Comparison of ENCODE assay signal across 11 mouse cellular contexts in the genomic region with DNA sequence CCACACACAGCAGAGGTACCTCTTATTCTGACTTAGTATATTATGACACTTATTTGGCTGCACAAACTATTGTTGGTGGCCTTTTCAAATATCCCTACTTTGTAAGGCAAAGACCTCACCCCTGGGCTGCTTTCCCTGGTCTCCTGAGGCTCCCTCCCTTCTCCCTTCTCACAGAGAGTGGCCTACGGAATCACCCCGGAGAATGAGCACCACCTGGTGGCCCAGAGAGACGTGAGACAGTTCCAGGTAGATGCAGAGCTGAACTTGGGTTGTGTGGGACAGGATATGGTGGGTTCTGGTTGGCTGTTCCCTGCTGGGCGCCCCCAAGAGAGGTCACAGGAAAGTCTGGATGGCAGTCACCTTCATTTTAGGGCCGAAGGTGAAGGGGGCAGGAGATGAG. TPM values are rescaled to one million over a fixed set of nuclear protein-coding genes. Genes with fewer than 3 reads are reported as not detected.
DNase-seq lines count a peak whose midpoint lies in the region; ATAC-seq and TF ChIP-seq lines count a peak whose summit lies in the region.
"Had no signal": no experiment of that assay in that cellular context is flagged by ENCODE, and none has a peak within 500 bp of the region (broad histone marks: within the 10 kb centered on the region; RNA-seq: fewer than 3 reads in every experiment).

No protein-coding gene starts in this region.

- DNase-seq in forebrain, postnatal 0 days: peak; percentile 29
- DNase-seq in testis, postnatal 14 days (ENCODE audit: low spot score): no peak
- DNase-seq in frontal cortex, postnatal 36 days (ENCODE audit: low spot score in 2 of 2): peak; percentile 42 to 64
- DNase-seq in left cerebral cortex, postnatal 14 days (ENCODE audit: low spot score in 2 of 2): peak; percentile 59 to 74
- DNase-seq in retina, postnatal 7 days (ENCODE audit: low read depth, low spot score): peak; percentile 53
- DNase-seq in c-Kit-positive CD71-positive TER-119-positive erythroid progenitor cells, embryonic 14.5 days (ENCODE audit: low spot score): no peak

- H3K9ac ChIP-seq in forebrain, postnatal 0 days: no peak overlapping the region
- no peak overlapping the region for H3K9ac ChIP-seq in forebrain, embryonic 16.5 days (replicated peaks; ENCODE audit: low read depth, low read length)

- H3K4me2 ChIP-seq in forebrain, postnatal 0 days (ENCODE audit: low read depth): no peak overlapping the region
- no peak overlapping the region for H3K4me2 ChIP-seq in forebrain, embryonic 16.5 days (ENCODE audit: low read length)

- intact Hi-C loops in left cerebral cortex, postnatal 14 days (cut with DNase I): loop anchor here (1.0 to 5.0 kb wide), 2 partner anchors 115 to 179 kb away; no protein-coding TSS in a partner anchor

- no peak overlapping the region for H3K27ac ChIP-seq in forebrain, postnatal 0 days (ENCODE audit: low read depth, low read length)
- no peak overlapping the region for H3K27ac ChIP-seq in forebrain, embryonic 16.5 days (ENCODE audit: low read length)
- H3K27ac ChIP-seq in testis, adult 2 months (ENCODE audit: control insufficient read depth, insufficient read depth, low read depth, low read length): no peak overlapping the region

- H3K27me3 ChIP-seq in forebrain, postnatal 0 days (ENCODE audit: insufficient read depth, low read length): no peaks in the 10 kb centered on the region
- no peaks in the 10 kb centered on the region for H3K27me3 ChIP-seq in forebrain, embryonic 16.5 days (replicated peaks; ENCODE audit: control insufficient read depth, insufficient read depth, low read length)
- no peaks in the 10 kb centered on the region for H3K27me3 ChIP-seq in testis, adult 2 months (ENCODE audit: control insufficient read depth, insufficient read depth, low read length)

- peak; percentile 71 for TF ChIP-seq CTCF in forebrain, postnatal 0 days (IDR thresholded peaks at IDR 0.05; ENCODE audit: low read depth)
- TF ChIP-seq CTCF in testis, adult 2 months (IDR thresholded peaks at IDR 0.05; ENCODE audit: control insufficient read depth, insufficient read depth, insufficient replicate concordance, low read depth, low read length): peak; percentile 43; the same call in 1 of the 2 replicates

- no peak for ATAC-seq in forebrain, postnatal 0 days
- no peak for ATAC-seq in forebrain, embryonic 16.5 days

- 33% methylated on average over 5 of the region's 5 CpGs for WGBS in forebrain, postnatal 0 days
- 24% methylated on average over 5 of the region's 5 CpGs for WGBS in forebrain, embryonic 16.5 days

- H3K4me3 ChIP-seq in forebrain, postnatal 0 days (ENCODE audit: low read depth, low read length): no peak overlapping the region
- H3K4me3 ChIP-seq in forebrain, embryonic 16.5 days (replicated peaks; ENCODE audit: low read length): no peak overlapping the region
- no peak overlapping the region for H3K4me3 ChIP-seq in testis, adult 2 months (ENCODE audit: control insufficient read depth, low read depth, low read length)
- H3K4me3 ChIP-seq: myocyte had no signal

- no peaks in the 10 kb centered on the region for H3K9me3 ChIP-seq in forebrain, postnatal 0 days (ENCODE audit: low read length)
- H3K9me3 ChIP-seq in forebrain, embryonic 16.5 days (ENCODE audit: control insufficient read depth, low read length): no peaks in the 10 kb centered on the region

- no peak for TF ChIP-seq POLR2A in testis, adult 2 months (IDR thresholded peaks at IDR 0.05; ENCODE audit: control insufficient read depth, low read depth, low read length)

- no peaks in the 10 kb centered on the region for H3K4me1 ChIP-seq in forebrain, postnatal 0 days (ENCODE audit: insufficient read depth)
- H3K4me1 ChIP-seq in forebrain, embryonic 16.5 days (replicated peaks; ENCODE audit: control insufficient read depth, insufficient read depth, low read length): no peaks in the 10 kb centered on the region
- no peaks in the 10 kb centered on the region for H3K4me1 ChIP-seq in testis, adult 2 months (ENCODE audit: control insufficient read depth, insufficient read depth, low read length)

- H3K36me3 ChIP-seq in forebrain, postnatal 0 days (ENCODE audit: insufficient read depth): no peaks in the 10 kb centered on the region
- H3K36me3 ChIP-seq in forebrain, embryonic 16.5 days (ENCODE audit: control insufficient read depth, insufficient read depth): no peaks in the 10 kb centered on the region
- H3K36me3 ChIP-seq in testis, adult 2 months (ENCODE audit: control insufficient read depth, insufficient read depth, low read length): no peaks in the 10 kb centered on the region
- H3K36me3 ChIP-seq: G1E had no signal

RNA-seq across cellular contexts. Expression of a gene that starts 37.0 kb away (rescaled TPM):
- total RNA-seq in forebrain, postnatal 0 days (2014; rRNA removed): 0.08 TPM in 1 of 2 replicates, not detected in the other
- polyA plus RNA-seq in forebrain, postnatal 0 days (2015; fragmentation: Nextera tagmentation; extraction: Ambion mirVana): not detected in 2 replicates
- polyA plus RNA-seq in forebrain, embryonic 16.5 days (2015; fragmentation: Nextera tagmentation; extraction: Ambion mirVana): not detected in 2 replicates
- 0.02 and 0.05 TPM in 2 replicates for polyA plus RNA-seq in testis, adult 2 months (2012; rRNA removed)
- total RNA-seq in left cerebral cortex, postnatal 14 days (2021): under 1 TPM; 0.11 to 0.34 TPM
- polyA plus RNA-seq: G1E had no signal

RNA-seq across cellular contexts. Expression of a gene that starts 51.2 kb away (rescaled TPM):
- not detected in 2 replicates for total RNA-seq in forebrain, postnatal 0 days (2014; rRNA removed)
- not detected in 2 replicates for polyA plus RNA-seq in forebrain, postnatal 0 days (2015; fragmentation: Nextera tagmentation; extraction: Ambion mirVana)
- not detected in 2 replicates for polyA plus RNA-seq in forebrain, embryonic 16.5 days (2015; fragmentation: Nextera tagmentation; extraction: Ambion mirVana)
- polyA plus RNA-seq in testis, adult 2 months (2012; rRNA removed): 1.5 TPM in 2 replicates
- under 1 TPM in 1 of 2 experiments, not detected in 1; 0.17 TPM for total RNA-seq in left cerebral cortex, postnatal 14 days (2021)
- polyA plus RNA-seq: G1E; gonadal fat pad, adult 2 months had no signal

Comparison
In these comparisons a context has a peak if more than half of its experiments do, and no peak if none do; other contexts are left out.
1. DNase-seq: peak in forebrain, postnatal 0 days (single experiment), frontal cortex, postnatal 36 days (2 of 2), left cerebral cortex, postnatal 14 days (2 of 2) and retina, postnatal 7 days (single experiment); none in testis, postnatal 14 days (single experiment) and c-Kit-positive CD71-positive TER-119-positive erythroid progenitor cells, embryonic 14.5 days (single experiment).